Mouse (Mus musculus) frontal cortex, postnatal 36 days (tissue): Measurements from ENCODE around the gene Def8.

Source experiments
- DNase-seq, 2 experiments: peaks; one replicate each; pipeline ENCODE4 v3.0.0; 2022; ENCODE audit warnings: low spot score in 2 of 2

Def8 gene

DNA sequence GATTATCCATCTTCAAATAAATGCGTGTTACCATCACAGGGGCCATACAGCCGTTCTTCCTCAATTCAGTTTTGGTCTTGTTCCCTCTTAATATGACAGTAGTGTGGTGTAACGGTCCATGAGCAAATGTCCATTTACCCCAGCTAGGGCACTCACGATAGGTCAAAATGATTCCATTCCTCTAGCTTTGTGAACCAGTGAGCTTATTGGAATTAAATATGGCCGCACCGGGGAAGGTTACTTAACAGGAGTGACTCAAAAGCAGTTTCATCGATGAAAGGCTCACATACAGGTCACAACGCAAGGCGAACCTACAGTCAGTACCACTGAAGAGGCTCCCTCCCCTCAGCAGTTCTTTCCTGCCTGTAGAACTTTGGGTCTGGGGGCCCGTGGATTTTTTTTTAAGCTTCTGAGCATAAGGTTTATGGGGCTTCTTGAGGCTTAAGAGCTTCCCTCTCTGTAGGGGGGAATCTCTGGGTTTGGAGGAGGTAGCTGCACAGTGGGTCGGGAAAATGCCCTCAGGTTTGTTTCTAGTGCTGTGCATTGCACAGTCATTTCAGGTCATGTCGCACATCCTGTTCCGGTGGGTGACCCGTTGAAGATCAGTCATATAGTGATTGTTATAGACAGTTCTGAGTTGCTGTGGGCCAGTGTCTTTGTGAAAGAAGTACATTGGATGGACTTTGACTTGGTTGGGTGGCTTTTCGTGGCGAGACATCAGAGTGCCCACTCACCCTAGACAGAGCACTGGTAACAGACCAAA lies 55.3 kb downstream of the Def8 start:
- DNase-seq: no peak

DNA sequence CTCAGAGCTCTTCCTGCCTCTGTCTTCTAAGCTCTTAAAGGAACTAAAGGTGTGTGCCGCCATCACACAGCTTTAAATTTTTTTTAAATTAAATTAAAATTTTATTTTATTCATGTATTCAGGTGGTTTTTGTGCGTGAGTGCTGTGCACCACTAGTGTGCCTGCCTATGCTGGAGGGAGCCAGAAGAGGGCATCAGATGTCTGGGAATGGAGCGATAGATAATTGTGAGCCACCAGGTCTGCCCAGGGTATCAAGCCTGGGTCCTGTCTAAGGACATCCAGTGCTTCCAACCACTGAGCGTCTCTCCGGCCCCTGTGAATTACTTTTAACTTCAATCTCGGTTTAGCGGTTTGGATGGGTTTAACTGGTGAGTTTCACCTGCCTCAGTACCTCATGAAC lies 59.3 kb downstream of the Def8 start:
- no peak for DNase-seq

DNA sequence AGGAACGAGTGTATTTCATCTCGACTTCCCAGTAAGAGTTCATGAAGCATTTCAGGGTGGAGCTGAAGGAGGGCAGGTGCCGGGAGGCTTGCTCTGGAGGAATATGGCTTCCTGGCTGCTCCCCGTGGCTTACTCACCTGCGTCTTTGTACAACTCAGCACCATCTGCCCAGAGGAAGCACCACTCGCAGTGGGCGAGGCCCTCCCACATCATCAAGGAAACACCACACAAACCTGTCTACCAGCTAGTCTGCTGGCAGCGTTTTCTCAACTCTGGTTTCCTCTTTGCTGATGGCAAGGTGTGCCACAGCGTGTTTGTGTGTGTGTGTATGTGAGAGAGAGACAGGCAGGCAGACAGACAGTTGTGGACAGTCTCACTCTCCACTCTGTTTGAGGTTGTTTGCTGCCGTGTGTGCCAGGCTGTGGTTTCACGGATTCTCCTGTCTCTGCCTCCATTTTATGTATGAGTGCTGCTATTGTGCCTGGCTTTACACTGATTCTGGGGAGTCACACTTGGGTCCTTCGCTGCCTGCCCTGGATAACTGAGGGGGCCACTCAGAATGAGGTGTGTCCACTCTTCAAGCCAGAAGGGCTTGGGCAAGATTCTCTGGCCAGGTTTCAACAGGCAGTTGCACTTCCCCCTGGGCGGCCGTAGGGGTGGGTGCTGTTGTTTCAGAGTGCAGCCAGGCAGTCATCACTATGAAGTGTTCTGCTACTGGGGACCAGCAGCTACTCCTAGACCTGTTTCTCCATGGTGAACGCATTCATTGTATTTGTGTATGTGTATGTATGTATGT lies 68.2 kb downstream of the Def8 start:
- no peak for DNase-seq

DNA sequence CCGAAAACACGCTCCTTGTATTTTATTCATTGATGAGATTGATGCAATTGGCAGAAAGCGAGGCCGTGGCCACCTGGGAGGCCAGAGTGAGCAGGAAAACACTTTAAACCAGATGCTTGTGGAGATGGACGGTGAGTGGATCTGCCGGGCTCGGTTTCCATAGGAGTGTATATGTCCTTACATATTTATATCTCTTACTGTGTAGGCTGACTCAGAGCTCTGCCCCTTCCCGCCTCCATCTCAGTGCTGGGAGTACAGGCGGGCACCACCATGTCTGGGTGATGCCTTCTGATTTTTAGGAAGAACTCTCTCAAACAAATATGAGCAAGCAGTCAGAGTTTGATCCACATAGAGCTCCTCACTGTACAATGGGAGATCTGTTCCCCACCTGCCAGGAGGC lies 69.6 kb downstream of the Def8 start:
- no peak for DNase-seq

DNA sequence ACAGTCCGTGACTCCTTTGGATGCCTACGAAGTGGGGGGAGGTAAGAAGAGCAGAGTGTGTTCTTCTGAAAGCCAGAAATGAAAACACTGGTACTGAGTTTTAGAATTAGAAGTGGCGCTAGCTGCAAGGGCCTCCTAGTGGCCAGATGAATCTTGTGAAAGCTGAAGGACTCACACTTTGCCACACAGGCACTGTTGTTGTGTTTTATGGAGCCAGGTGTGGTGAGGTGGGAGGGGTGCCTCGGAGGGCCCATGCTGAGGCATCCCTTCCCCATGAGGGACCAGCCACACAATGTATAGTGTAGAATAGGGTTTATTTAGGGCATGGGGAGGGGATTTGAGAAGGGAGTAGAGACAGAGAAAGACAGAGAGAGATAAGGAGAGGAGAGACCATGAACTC lies 74.4 kb downstream of the Def8 start:
- no peak for DNase-seq

DNA sequence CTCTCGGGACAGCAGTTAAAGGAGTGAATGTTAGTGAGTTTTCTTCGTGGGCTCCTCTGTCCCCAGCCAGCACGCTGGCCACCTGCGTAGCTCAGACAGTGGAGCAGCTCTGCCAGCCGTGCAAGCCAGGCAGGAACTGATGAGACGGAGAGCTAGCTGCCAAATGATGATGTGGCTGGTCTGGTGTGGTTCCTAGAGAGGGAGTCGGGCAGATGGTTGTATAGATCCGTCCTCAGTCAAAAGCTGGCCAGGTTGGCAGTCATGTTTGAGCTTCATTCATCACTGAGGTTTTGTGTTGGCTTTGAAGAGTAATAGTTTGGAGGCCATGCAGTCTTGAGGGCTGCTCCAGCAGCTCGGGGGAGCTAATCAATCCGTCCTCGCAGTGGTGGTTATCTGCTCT lies 75.6 kb downstream of the Def8 start:
- no peak for DNase-seq

DNA sequence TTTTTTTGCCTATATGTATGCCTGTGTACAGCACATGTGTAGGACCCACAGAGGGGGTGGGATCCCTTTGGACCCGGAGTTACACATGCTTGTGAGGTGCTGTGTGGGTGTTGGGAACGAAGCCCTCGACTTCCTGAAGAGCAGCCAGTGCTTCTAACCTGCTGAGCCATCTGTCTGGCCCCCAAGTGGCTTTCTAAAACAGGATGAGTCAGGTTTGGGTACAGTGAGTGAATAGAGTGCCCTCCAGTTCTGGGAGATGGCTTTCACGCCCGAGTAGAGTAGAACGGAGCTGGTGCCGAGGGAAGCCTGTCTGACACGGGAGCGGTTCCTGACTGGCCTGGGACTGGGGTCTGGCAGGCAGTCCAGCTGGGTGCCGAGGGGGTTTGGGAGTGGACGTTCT lies 76.2 kb downstream of the Def8 start:
- DNase-seq: no peak

DNA sequence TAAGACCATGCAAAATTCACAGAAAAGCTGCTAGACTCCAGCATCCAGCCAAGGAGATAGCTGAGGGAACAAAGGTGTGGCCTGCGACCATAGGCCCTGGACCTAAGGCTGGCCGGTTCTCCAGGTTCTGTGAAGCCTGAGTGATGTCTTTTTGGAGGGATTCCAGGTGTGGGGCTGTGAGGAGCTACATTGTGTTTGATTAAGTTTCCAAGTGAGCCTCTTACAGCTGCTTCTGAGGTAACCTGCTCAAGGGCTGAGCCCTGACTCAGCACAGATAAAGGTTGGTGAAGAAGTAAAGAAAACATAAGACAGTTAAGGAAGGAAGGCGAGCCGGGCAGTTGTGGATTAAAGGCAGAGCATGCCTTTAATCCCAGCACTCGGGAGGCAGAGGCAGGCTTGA lies 78.9 kb downstream of the Def8 start:
- DNase-seq: no peak

DNA sequence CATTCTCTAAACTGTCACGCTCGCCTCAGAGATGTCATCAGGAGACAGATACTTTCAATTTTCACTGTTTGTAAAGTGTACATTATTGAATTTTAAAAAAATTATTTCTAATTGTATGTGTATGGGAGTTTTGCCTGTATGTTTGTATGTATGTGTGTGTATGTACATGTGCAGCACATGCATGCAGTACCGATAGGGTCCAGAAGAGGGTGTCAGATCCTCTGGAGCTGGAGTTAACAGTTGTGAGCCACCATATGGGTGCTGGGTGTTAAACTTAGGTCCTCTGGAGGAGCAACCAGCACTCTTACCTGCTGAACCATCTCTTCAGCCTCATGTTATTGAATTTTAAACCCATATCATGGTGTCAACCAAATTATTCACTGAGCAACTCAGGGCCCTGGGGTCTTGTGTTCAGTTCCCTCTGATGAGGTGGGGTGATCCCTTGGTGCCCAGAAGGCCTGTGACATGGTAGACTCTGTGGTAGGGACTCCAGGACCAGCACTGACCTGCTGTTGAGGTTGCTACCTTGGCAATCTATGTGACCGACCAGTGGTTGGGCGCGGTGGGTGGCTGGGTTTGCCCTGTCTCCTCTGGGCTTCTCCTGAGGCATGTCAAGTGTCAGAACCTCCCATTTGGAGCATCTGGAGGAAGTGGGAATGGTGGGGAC lies 80.6 kb downstream of the Def8 start:
- no peak for DNase-seq

DNA sequence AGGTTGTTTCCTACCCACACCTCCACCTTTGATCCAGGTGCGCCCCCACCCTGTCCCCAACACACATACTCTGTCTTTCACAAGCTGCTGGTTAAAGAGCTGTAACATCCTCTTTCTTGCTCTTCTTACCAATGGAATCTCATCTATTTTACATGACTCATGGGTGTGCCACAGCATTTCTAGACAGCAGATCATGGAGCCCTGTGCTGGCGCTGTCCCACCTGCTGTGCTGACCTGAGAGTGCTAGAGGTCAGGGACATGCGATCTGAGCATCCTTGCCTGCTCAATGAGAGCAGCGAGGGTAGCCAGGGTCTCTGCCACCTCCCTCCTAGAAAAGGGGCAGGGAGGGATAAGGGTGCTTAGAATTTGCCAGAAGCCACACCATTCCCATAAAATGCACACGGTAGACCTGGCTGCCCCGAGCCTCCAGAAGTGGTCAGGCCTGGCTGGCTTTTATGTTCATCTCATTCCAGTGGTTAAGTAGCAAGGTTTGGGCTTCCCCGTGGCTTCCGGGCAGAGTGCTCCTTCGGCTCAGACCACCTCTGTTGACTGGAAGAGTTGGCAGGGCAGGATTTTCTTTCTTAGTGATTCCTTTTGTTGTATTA lies 81.4 kb downstream of the Def8 start:
- no peak for DNase-seq

DNA sequence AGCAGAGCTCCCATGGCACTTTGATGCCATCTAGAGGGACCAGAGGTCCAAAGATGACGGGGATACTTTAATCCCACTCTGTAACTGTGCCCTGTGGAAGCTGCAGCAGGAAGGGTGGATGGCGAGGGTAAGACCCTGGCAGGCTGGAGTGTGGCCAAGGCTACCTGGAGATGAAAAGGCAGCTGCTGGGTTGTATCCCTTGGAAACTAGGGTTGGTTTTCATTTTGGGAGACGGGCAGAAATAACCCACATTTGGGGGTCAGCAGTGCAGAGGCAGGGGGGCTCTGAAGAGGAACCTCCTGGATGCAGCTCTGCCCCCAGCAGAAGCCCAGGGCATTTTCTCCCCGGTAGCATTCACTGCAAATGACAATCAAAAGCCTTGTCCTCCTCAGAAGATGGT lies 81.9 kb downstream of the Def8 start:
- DNase-seq: no peak

DNA sequence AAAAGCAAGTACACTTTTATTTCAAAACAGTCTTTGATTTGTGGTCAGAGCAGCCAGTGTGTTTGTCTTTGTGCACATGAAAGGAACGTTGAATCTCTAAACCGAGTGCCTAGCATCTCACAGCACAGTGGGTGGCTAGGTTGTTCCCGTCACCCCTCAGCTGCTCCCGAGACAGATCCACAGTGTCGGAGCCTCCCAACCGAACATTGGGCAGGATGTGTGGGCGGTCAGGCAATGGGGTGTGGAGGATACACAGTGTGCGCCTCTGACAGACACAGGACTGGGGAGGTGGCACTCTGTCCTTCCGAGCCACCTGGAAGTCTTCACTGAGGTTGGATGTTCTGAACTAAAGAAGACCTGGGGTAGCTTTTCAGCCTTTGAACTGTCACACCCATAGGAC lies 82.4 kb downstream of the Def8 start:
- no peak for DNase-seq

DNA sequence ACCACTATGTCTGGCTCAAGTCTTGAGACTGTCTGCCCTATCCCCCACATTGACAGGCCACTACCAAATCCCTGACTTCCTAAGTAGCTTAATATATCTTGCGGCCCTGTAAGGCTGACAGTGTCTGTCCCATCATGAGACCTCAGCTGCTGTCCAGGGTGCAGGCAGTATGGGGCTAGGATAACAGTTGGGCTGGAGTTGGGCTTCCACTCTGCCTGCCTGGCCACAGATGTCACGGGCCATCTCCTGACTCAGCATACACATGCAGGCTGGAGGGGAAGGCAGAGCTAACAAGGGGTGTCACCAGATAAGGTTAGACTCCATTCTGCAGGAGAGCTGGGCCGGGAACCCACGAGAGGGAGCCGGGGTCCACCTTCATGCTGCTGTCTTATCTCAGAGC lies 83.8 kb downstream of the Def8 start:
- DNase-seq: no peak

DNA sequence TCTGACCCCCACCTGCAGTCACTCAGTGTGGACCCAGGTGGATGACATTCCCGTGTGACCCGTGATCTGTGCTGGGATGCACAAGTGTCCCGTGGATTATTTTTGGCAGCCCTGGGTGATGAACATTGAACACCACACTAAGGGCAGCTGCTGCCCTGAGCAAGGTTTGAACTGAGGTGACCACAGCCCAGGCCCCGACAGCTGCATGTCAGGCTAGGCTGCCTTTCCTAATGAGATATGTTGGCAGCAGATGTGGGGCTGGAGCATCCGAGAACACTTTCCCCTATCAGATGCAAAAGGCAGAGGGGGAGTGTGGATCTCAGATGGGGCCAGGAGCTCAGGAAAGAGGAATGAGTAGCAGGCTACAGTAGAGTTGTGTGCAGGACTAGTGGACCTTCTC lies 87.5 kb downstream of the Def8 start:
- DNase-seq: no peak
